Mouse (Mus musculus) Patski (cell line): ENCODE results near the gene Ltv1. TPM values are rescaled to one million over a fixed set of nuclear protein-coding genes. Genes with fewer than 3 reads are reported as not detected.

Source experiments
- ATAC-seq: fragments of 100-300 bp; one replicate; pipeline ENCODE4 v1.8.0; 2021
- CTCF ChIA-PET: fragments of 350-600 bp; sonication (Branson Sonifier 250); formaldehyde crosslinking; loops from one replicate; lab custom pipeline; 2022; ENCODE audit warnings: inconsistent platforms; lab: Charles Lee
- POLR2A ChIA-PET: fragments of 350-600 bp; sonication (Branson Sonifier 250); formaldehyde crosslinking; loops from one replicate; lab custom pipeline; 2022; ENCODE audit warnings: antibody characterized with exemption, inconsistent platforms; lab: Charles Lee
- DNase-seq: peaks from one replicate; pipeline ENCODE4 v3.0.0-alpha.2; 2011; ENCODE audit warnings: low read depth, low spot score
- H3K27me3 ChIP-seq: fragments of 371-371 bp; one replicate; pipeline ENCODE4 v1.5.1; 2021
- CTCF ChIP-seq: fragments of 100-300 bp; IDR thresholded peaks from one replicate; pipeline ENCODE4 v1.5.1; 2021
- in situ Hi-C: fragments of 300-500 bp; cut with MboI; formaldehyde crosslinking; loops from 3 replicates; pipeline ENCODE4 v1.11.1; 2018; ENCODE audit warnings: low pct_unique_long_range_greater_than_20kb, mixed read lengths
- polyA plus RNA-seq: library from polyadenylated mRNA; unstranded; gene quantifications from one replicate; pipeline ENCODE4 v1.2.3, GENCODE M21; 2021

Ltv1 gene
- polyA plus RNA-seq, 1 experiment from 2014 or later = 35.2 TPM

DNA sequence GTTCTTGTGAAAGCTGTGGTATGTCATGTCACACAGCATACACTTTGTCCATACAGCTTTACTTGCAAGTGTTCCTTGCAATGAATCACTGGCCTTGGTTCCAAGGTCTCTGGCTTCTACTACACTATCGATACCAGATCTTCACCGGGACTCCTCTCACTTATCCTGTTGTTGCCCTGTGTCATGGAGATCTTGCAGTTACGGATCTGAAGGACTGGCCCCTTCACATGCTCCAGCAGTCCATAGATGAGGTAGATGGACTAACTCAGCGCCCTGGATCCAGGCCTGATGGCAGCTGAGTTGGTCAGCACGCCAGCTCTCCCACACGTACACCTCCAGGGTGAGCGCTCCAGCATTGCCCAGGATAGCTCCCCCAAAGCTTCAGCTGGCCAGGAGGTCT lies 57.7 kb downstream of the Ltv1 start:
- DNase-seq (no peak), ATAC-seq (no peak)
- ChIA-PET POLR2A (no interaction called here), CTCF (no interaction called here)
- peaks cover 18% of the 10 kb centered on the region for H3K27me3 ChIP-seq
- in situ Hi-C loops = no loop called here
- no peak for TF ChIP-seq CTCF

DNA sequence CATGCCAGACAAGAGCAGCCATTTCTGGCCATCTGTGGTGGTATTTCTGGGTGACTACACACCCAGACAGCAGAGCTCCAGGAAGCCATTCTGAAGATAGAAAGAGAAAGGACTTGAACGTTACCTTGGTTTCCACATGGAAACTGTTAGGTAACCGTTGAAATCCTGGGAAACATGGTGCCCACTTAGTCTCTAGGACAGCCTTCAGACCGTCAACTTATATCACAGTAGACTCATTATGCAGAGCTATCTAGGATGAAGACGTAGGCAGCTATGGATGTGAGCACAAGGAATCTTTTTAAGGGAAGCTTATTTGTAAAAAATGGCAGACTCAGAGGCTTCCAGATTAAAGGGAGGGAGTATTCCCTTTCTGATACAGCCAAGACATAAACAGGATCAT lies 59.1 kb downstream of the Ltv1 start:
- TF ChIP-seq CTCF = no peak
- ChIA-PET CTCF (no interaction called here), POLR2A (interaction anchor here (0.6 kb wide), 1 partner anchor 30 kb away, joined by 3 read pairs; no protein-coding TSS in a partner anchor)
- H3K27me3 ChIP-seq = peaks cover 23% of the 10 kb centered on the region
- in situ Hi-C loops = no loop called here
- ATAC-seq (no peak), DNase-seq (no peak)

Other genes starting within 250 kb of the Ltv1 start
- gene Stx11, start 228.9 kb downstream of the Ltv1 start, polyA plus RNA-seq = 4.2 TPM
- 17.3 TPM for gene Sf3b5, start 187.8 kb downstream of the Ltv1 start, polyA plus RNA-seq
- gene Plagl1, start 132.7 kb downstream of the Ltv1 start, polyA plus RNA-seq = 0.73 TPM
- gene Zc2hc1b, start 15.1 kb downstream of the Ltv1 start, polyA plus RNA-seq = not detected